Mouse (Mus musculus): ENCODE results near the gene Zbtb8os.

Zbtb8os gene

GRCm38 (mm10) chr4:129335216-129336074 lies at the start of gene Zbtb8os, which contains the start of gene Rbbp4:
Gene Zbtb8os, plus strand, starts transcription at chr4:129335695.
Gene Rbbp4, minus strand, starts transcription at chr4:129335370.
- DNase-seq (ENCODE audit: low spot score in 2 of 2): peak; percentile 89 to 96

DNA sequence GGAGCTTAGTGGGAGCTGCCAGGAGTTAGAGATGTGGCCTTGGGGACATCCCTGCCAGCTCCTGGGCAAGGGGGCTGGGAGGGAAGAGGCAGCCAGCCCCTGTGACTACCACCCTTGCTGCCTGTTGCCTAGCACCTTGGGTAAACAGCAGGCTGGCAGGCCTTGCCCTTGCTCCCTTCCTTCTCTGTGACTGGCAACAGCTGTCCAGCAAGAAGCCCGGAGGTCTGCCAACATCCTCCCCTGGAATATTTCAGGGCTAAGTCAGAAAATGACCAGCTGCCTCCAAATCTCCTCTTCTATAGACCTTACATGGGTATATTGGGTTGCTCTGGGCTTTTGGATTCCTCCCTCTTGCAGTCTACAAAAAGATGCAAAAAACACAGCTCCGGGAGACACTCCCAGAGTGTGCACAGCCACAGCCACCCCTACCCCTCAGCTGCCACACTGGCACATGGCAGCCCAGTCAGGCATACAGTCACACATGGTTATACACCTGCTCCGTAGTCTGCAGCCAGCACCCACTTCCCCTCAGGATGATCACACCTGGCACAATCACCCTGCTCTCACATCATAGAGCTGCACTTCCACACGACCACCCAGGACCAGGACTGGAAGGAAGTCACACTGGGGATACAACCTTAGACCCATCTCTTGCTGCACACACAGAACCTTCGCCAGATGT lies 49.4 kb upstream of the Zbtb8os start:
- peak in 1 of 2 experiments; percentile 33 for DNase-seq (ENCODE audit: low spot score in 2 of 2)

DNA sequence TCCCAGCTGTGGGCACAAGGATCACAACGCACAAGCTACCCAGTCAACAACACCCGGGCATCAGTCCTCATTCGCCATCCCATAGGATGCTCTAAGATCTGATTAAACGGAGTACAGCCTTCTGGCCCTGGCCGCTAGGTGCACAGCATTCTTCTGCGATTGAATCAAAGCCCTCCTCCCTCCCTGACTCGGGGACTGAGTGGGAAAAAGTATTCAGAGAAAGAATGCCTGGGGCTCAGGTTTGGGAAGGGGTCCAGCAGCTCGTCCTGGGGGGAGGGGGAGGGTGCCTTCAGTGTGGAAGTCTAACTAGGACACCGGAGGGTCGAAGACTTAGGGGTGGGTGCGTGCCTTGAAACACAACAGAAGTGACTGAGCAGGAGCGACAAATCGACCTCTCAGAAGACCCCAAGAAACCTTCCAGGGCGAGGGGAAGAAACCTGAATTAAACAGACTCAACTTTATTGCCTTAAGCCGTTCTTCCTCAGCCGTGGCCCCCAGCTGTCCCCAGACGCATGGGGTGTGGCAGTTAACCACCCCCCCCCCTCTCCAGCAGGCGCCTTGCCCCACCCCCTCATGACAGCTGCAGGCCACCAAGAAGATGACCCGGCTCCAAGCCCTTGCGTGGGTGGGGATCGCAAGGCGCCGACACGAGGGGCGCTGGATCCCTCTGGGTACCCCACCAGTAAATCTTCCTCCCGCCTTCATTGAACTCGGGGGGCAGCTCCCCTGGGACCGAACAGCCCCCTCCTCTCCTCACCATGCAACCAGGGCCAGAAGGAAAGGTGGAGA lies 48.6 kb upstream of the Zbtb8os start:
- no peak for DNase-seq (ENCODE audit: low spot score in 2 of 2)

DNA sequence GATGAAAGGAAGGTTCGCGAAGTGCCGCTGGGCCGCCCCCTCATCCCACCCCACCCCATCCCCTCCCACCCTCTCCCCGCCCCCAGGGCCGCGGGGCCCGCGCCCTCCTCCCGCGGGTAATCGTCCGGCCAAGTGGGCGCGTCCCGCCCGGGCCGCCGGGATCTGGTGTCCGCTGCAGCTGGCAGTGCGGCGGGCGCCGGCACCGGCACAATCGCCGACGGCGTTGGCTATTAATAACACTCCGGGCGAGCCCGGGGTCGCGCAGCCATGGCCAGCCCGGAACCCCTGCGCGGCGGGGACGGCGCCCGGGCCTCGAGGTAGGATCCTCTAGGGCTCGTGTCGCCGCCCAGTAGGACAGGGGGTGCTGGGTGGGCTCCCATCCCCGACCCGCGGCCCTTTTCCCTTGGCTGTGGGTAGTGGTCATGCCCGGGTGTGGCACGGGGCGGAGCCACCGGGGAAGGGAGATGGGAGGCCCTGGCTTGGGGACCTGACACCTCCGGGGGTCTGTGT lies 48.0 kb upstream of the Zbtb8os start, which contains the start of gene Sync:
Sync (plus strand) TSS at position 146 of the 510 bp plus-strand sequence.
- no peak for DNase-seq (ENCODE audit: low spot score in 2 of 2)

DNA sequence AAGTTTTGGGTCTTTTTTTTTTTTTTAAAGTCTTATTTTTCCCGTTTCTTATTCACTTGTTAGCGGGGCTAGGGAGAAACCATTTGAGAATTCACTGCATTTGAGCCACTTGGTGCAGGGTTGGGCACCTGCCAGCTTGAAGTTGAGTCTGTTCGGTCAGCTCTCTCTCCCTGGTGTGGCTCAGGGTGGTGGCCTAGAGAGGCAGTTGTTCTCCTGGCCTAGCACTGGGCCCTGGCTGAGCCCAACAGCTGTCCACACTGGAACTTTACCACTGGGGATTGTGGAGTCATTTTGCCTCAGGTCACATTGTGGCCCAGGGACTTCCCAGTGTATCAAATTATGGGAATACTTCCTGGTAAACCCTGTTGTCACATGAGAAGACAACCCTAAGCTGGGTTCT lies 47.4 kb upstream of the Zbtb8os start:
- peak in 1 of 2 experiments; percentile 24 for DNase-seq (ENCODE audit: low spot score in 2 of 2)

DNA sequence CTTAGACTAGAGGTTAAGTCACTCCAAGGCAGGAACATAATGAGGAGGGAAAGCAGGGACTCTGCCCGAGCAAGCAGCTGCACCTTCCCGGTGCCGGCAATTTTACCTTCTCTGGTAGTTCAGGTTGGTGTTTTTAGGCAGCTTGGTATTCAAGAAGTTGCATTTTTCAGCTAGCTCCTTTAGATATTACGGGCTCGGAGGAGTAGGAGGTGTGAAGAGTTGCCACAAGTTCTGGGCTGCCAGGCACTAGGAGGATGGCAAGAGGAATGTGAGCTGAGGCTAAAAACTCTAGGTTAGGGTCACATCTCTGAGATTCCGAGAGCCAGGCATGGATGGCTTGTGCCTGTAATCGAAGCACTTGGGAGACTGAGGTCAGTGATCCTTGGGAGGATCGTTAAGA lies 45.8 kb upstream of the Zbtb8os start:
- DNase-seq (ENCODE audit: low spot score in 2 of 2): no peak

DNA sequence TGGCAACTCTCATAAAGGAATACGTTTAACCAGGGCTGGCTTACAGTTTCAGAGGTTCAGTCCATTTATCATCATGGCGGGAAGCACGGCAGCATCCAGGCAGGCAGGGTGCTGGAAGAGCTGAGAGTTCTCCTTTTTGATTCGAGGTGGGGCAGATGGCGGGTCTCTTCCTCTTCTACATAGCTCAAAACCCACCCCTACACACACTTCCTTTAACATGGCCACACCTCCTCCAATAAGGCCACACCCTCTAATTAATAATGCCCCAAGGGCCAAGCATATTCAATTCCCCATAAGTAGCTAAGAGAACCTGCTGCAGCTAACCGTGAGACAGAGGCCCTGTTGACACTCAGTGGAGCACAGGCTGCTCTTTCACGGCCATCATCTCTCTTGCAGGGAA lies 42.7 kb upstream of the Zbtb8os start:
- DNase-seq (ENCODE audit: low spot score in 2 of 2): no peak

- no peak for DNase-seq (ENCODE audit: low spot score in 2 of 2)
Measured at GRCm38 (mm10) chr4:129293702-129294101, 41.8 kb upstream of the Zbtb8os start.

DNA sequence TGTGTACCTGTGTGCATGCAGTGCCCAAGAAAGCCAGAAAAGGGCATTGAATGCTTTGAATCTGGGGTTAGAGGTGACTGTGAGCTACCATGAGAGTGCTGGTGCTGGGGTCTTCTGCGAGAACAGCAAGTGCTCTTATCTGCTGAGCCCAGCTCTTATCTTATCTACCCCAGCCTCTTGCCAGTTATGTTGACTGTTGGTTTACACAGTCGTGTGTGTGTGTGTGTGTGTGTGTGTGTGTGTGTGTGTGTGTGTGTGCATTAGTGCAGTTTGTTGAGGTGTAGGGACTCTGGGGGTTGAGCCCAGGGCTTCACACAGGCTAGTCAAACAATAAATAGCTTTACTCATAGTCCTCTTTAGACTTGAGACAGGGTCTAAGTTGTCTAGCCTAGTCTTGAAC lies 40.3 kb upstream of the Zbtb8os start:
- DNase-seq (ENCODE audit: low spot score in 2 of 2): no peak

GRCm38 (mm10) chr4:129296066-129296465 lies 39.4 kb upstream of the Zbtb8os start:
- no peak for DNase-seq (ENCODE audit: low spot score in 2 of 2)

DNA sequence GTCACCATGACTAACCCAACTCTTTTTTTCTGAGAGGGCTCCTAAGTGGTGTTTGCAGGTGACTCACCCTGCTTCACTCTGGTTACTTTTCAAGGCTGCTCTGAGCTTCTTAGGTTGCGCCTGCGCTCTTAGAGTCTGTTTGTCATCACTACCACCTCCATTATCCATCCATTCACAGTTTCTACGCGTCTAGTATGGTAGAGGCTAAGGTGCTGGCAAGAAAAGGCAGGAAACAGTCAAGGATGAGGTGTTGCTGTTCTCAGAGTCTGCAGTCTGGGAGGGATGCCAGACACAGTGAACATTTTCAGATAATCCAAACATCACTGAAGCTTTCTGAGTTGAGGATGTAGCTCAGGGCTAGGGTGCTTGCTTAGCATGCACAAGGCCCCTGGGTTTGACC lies 37.8 kb upstream of the Zbtb8os start:
- DNase-seq (ENCODE audit: low spot score in 2 of 2): no peak

DNA sequence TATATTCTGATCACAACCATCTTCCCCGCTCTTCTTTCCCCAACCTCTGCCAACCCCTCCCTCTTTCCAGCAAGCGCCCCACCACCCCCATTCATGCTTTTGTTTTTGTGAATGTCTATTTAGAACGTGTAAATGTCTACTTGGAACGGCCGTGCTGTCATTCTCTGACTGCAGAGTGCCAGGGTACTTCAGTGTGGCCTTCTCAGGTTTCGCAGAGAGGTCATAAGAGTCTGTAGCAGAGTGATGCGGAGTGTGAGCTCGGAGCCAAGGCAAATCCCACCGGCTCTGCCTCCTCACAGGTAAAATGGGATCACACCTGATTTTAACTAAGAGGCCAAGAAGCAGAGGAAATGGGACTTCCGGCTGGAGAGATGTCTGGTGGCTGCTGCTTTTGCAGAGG lies 36.4 kb upstream of the Zbtb8os start:
- DNase-seq (ENCODE audit: low spot score in 2 of 2): no peak

DNA sequence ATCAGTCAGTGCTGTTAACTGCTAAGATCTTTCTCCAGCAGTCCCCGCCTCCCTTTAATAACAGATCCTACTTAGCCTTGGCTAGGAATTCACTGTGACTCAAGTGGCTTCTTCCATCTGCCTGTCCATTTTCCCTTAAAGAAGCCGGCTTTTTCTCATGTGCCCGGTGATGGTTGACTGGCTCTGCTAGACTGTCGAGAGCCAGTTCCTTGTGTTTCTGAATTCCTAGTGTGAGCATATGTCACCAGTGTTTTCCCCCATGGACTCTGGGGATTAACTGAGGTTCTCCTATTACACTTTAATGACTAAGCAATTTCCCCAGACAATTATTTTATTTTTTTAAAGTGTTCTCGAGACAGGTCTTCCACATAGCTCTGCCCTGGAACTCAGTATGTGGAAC lies 32.1 kb upstream of the Zbtb8os start:
- no peak for DNase-seq (ENCODE audit: low spot score in 2 of 2)

- no peak for DNase-seq (ENCODE audit: low spot score in 2 of 2)
Measured at GRCm38 (mm10) chr4:129303816-129304215, 31.7 kb upstream of the Zbtb8os start.

DNA sequence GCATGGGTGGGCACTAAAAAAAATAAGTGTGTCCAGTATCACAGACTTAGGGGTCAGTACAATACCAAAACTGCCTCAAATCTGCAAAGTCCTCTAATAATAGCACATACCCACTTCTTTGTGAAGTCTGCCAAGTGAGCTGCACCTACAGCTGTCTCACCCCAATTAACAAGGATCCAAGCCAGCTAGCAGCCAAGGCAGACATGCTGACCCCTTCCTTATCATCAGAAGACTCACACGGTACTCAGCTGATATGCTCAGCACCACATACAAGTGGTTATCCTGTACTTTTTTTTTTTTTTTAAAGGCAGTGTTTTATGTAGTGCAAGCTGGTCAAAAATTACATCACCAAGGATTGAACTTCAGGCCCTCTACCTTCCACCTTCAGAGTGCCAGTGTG lies 31.2 kb upstream of the Zbtb8os start:
- DNase-seq (ENCODE audit: low spot score in 2 of 2): no peak

DNA sequence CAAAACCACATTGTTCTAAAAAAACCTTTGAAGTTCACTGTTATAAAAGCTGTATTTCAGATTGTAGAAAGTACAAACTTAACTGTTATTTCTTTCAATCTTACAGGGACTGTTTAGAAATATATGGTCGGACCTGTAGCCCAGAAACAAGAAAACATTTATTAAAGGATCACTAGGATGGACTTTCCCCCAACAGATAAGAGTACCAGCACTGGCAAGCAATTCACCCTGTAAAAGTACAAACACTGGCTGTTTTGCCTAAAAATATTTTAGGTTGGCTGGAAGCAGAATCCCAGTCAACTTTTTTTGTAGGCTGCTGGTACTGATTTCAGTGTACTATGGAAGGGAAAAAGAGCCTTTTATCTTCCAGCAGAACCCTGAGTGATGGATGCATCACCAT lies 27.6 kb upstream of the Zbtb8os start:
- no peak for DNase-seq (ENCODE audit: low spot score in 2 of 2)

DNA sequence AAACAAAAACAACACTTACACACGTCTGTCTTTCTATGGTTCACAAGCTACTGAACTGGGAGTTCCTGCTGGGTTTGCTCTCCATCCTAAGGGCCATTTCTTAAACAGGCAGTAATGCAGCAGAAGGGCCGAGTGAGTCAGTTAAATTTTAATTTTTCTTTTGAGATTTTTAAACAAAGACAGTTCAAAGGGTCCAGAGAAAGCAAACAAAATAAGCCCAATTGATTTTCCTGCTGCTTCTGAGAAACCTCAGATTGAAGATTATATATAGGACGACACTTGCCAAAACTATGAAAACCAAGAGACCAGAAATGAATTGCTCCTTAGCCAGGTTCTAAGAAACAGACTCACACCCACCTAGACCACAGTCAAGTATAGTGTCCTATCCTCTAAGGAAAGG lies 21.6 kb upstream of the Zbtb8os start:
- no peak for DNase-seq (ENCODE audit: low spot score in 2 of 2)

- no peak for DNase-seq (ENCODE audit: low spot score in 2 of 2)
Measured at GRCm38 (mm10) chr4:129320876-129321275, 14.6 kb upstream of the Zbtb8os start.

- DNase-seq (ENCODE audit: low spot score in 2 of 2): no peak
Measured at GRCm38 (mm10) chr4:129322042-129322441, 13.5 kb upstream of the Zbtb8os start.

DNA sequence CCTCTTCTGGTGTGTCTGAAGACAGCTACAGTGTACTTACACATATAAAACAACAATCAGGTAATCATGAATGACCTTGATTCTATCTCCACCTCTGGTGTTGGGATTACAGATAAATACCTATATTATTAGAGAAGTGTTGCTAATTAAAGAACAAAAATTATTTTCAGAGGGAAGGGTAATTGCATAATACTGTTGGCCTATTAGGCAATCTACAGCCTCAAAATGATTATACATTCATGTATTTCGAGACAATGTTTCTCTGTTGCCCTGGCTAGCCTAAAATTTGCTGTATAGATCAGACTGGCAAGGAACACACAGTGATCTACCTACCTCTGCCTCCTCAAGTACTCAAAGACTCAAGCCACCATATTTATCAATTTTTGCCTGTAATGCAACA lies 12.0 kb upstream of the Zbtb8os start:
- DNase-seq (ENCODE audit: low spot score in 2 of 2): no peak

DNA sequence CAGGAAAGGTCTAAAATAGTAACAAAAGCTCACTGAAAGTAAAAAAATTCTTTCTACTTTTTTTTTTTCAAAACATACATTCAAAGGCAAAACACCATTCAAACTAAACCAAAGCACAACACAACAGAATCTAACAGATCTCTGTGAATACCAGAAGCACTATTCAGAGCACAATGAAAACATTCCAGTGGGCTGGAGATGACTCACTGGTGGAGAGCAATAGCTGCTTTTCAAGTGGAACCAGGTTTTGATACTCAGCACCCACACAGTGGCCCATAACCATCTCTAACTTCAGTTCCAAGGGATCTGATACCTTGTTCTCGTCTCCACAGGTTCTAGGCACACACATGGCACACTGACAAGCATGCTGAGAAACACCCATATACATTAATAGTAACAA lies 10.7 kb upstream of the Zbtb8os start:
- DNase-seq (ENCODE audit: low spot score in 2 of 2): peak in 1 of 2 experiments; percentile 6

DNA sequence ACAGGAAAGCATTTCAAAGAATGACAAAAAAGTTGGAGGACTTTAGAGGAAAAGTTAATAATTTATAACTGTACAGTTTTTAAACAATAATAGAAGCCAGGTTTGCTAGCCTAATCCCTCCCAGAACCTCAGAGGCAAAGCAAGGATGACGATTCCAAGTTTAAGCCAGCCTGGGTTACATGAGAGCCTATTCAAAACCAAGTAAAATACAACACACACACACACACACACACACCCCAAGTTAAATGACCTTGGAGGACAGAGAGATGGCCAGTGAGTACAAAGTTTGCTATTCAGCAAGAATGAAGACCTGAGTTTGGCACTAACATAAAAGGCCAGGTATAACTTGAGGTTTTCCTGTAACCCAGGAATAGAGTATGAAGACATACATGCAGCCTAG lies 9.3 kb upstream of the Zbtb8os start:
- DNase-seq (ENCODE audit: low spot score in 2 of 2): no peak
